Mouse (Mus musculus) CH12.LX (cell line): ENCODE measurements around the gene Ptov1. TPM values are rescaled to one million over a fixed set of nuclear protein-coding genes. Genes with fewer than 3 reads are reported as not detected.
A peak's percentile ranks its signal among the peaks of the same experiment; 100 is the strongest.

Experiments used
- DNase-seq: peaks from one replicate; pipeline ENCODE4 v3.0.0-alpha.2; 2013; ENCODE audit errors: extremely low read depth
- H3K27ac ChIP-seq: 2 replicates; pipeline ENCODE4 v1.5.1; 2012; ENCODE audit warnings: low read depth, mild to moderate bottlenecking, control low read depth, moderate library complexity; ENCODE audit not compliant: insufficient read depth
- H3K27me3 ChIP-seq: replicated peaks from 2 replicates; pipeline ENCODE3; 2012; ENCODE audit warnings: inconsistent platforms
- H3K36me3 ChIP-seq, 2 experiments: replicated peaks in 1 of 2; 2 replicates each; pipeline versions ENCODE3 to v1.6.1; 2012; ENCODE audit warnings: inconsistent platforms in 1 of 2, low read length in 1 of 2, mild to moderate bottlenecking in 1 of 2, mixed read lengths in 1 of 2, moderate library complexity in 1 of 2; ENCODE audit not compliant: control insufficient read depth in 1 of 2, insufficient read depth in 1 of 2
- H3K4me1 ChIP-seq, 2 experiments: 2 replicates each; pipeline ENCODE4 v1.6.1; 2012; ENCODE audit warnings: inconsistent platforms in 1 of 2, moderate library complexity in 1 of 2; ENCODE audit not compliant: insufficient read depth in 2 of 2, control insufficient read depth in 1 of 2
- H3K4me2 ChIP-seq: 2 replicates; pipeline ENCODE4 v1.6.1; 2012; ENCODE audit warnings: low read depth, mild to moderate bottlenecking, control low read depth; ENCODE audit not compliant: poor library complexity, insufficient read depth, severe bottlenecking
- H3K4me3 ChIP-seq, 3 experiments: fragments of 150-350 bp in 1 of 3; sonication (generic) in 1 of 3; replicated peaks in 1 of 3; 2 replicates each; pipeline versions ENCODE3 to v1.5.1; 2011 to 2012; ENCODE audit warnings: low read depth in 2 of 3, low read length in 2 of 3, mild to moderate bottlenecking in 2 of 3, moderate library complexity in 2 of 3, control low read depth in 1 of 3, improper control_type of control experiment in 1 of 3, inconsistent platforms in 1 of 3, mixed read lengths in 1 of 3; ENCODE audit not compliant: poor library complexity in 1 of 3
- H3K79me2 ChIP-seq: replicated peaks from 2 replicates; pipeline ENCODE4 v1.6.1; 2012; ENCODE audit warnings: mild to moderate bottlenecking, moderate library complexity; ENCODE audit not compliant: control insufficient read depth, poor library complexity, insufficient read depth, severe bottlenecking; ENCODE audit errors: extremely low read depth
- H3K9ac ChIP-seq: 2 replicates; pipeline ENCODE4 v1.6.1; 2012; ENCODE audit warnings: low read depth, mild to moderate bottlenecking, control low read depth, moderate library complexity; ENCODE audit not compliant: insufficient read depth
- H3K9me3 ChIP-seq: replicated peaks from 2 replicates; pipeline ENCODE3; 2012; ENCODE audit warnings: low read length, inconsistent platforms, mixed read lengths
- BHLHE40 ChIP-seq: IDR thresholded peaks from 2 replicates; pipeline ENCODE4 v1.6.1; 2011; ENCODE audit warnings: mild to moderate bottlenecking, low read depth, low read length, improper control_type of control experiment
- CHD1 ChIP-seq: IDR thresholded peaks from 2 replicates; pipeline ENCODE4 v1.6.1; 2012; ENCODE audit warnings: low read depth, low read length, improper control_type of control experiment, inconsistent platforms
- CHD2 ChIP-seq: IDR thresholded peaks from 2 replicates; pipeline ENCODE4 v1.6.1; 2011; ENCODE audit warnings: low read length, improper control_type of control experiment
- ELF1 ChIP-seq: IDR thresholded peaks from 2 replicates; pipeline ENCODE4 v1.6.1; 2014; ENCODE audit warnings: low read depth, mild to moderate bottlenecking, inconsistent platforms, low read length, improper control_type of control experiment
- EP300 ChIP-seq: IDR thresholded peaks from 2 replicates; pipeline ENCODE4 v1.6.1; 2011; ENCODE audit warnings: low read length, improper control_type of control experiment
- ETS1 ChIP-seq: conservative IDR thresholded peaks from 2 replicates; pipeline ENCODE4 v1.6.1; 2012; ENCODE audit warnings: low read depth, mild to moderate bottlenecking, inconsistent platforms, low read length, improper control_type of control experiment, moderate library complexity
- KAT2A ChIP-seq: IDR thresholded peaks from 2 replicates; pipeline ENCODE4 v1.6.1; 2012; ENCODE audit warnings: low read length, improper control_type of control experiment, inconsistent platforms; ENCODE audit not compliant: insufficient replicate concordance
- MAZ ChIP-seq: IDR thresholded peaks from 2 replicates; pipeline ENCODE4 v1.6.1; 2012; ENCODE audit warnings: low read depth, mild to moderate bottlenecking, inconsistent platforms, low read length, improper control_type of control experiment, moderate library complexity
- MXI1 ChIP-seq: IDR thresholded peaks from 2 replicates; pipeline ENCODE4 v1.6.1; 2011; ENCODE audit warnings: mild to moderate bottlenecking, low read depth, low read length, improper control_type of control experiment
- NELFE ChIP-seq: IDR thresholded peaks from 2 replicates; pipeline ENCODE4 v1.6.1; 2011; ENCODE audit warnings: low read depth, low read length, improper control_type of control experiment
- PAX5 ChIP-seq: IDR thresholded peaks from 2 replicates; pipeline ENCODE4 v1.6.1; 2012; ENCODE audit warnings: low read length, inconsistent platforms, mixed read lengths
- SIN3A ChIP-seq: IDR thresholded peaks from 2 replicates; pipeline ENCODE4 v1.6.1; 2012; ENCODE audit warnings: low read length, improper control_type of control experiment, inconsistent platforms
- TBP ChIP-seq: conservative IDR thresholded peaks from 2 replicates; pipeline ENCODE4 v1.6.1; 2011; ENCODE audit warnings: low read depth, low read length, improper control_type of control experiment
- TCF12 ChIP-seq: IDR thresholded peaks from 2 replicates; pipeline ENCODE4 v1.6.1; 2014; ENCODE audit warnings: low read depth, mild to moderate bottlenecking, inconsistent platforms, low read length, improper control_type of control experiment
- UBTF ChIP-seq: IDR thresholded peaks from 2 replicates; pipeline ENCODE4 v1.6.1; 2012; ENCODE audit warnings: low read depth, mild to moderate bottlenecking, inconsistent platforms, low read length, improper control_type of control experiment, moderate library complexity
- USF2 ChIP-seq: conservative IDR thresholded peaks from 2 replicates; pipeline ENCODE4 v1.6.1; 2011; ENCODE audit warnings: low read depth, low read length, improper control_type of control experiment
- ZC3H11A ChIP-seq: IDR thresholded peaks from 2 replicates; pipeline ENCODE4 v1.6.1; 2012; ENCODE audit warnings: low read depth, mild to moderate bottlenecking, inconsistent platforms, low read length, improper control_type of control experiment
- ZMIZ1 ChIP-seq: IDR thresholded peaks from 2 replicates; pipeline ENCODE4 v1.6.1; 2012; ENCODE audit warnings: low read depth, mild to moderate bottlenecking, inconsistent platforms, low read length, improper control_type of control experiment
- ZNF384 ChIP-seq: IDR thresholded peaks from 2 replicates; pipeline ENCODE4 v1.6.1; 2012; ENCODE audit warnings: low read depth, low read length, improper control_type of control experiment, inconsistent platforms
- dilution Hi-C: fragments of 300-500 bp; cut with MboI; formaldehyde crosslinking; loops from 2 replicates; pipeline ENCODE4 v1.14.3; 2020; ENCODE audit warnings: low sequenced_read_pairs; ENCODE audit not compliant: extremely low pct_unique_long_range_greater_than_20kb, extremely low pct_ligation_motif_present
- in situ Hi-C: fragments of 300-500 bp; cut with MboI; formaldehyde crosslinking; loops from 3 replicates; pipeline ENCODE4 v1.14.3; 2019; ENCODE audit warnings: low sequenced_read_pairs, low pct_ligation_motif_present, low pct_unique_long_range_greater_than_20kb, mixed read lengths
- polyA plus RNA-seq: library from polyadenylated mRNA; unstranded; fragments of >175 nt; gene quantifications from 2 replicates; pipeline ENCODE4 v1.2.1, GENCODE M21; 2012; ENCODE audit warnings: low read depth; ENCODE audit not compliant: insufficient read length
- total RNA-seq, 2 experiments: library from RNA; depleted of rRNA; stranded (reverse); fragments of 300-350 nt in 1 of 2; fragments of >200 nt in 1 of 2; gene quantifications; 2 replicates each; pipeline ENCODE4 v1.2.3; 2012 to 2014

Ptov1 gene
- total and polyA plus RNA-seq, 3 experiments: 5.7 to 21.0 (median 16.8) TPM

GRCm38 (mm10) chr7:44817441-44817840, 52.1 kb downstream of the Ptov1 start:
- peaks cover 73% of the 10 kb centered on the region for H3K79me2 ChIP-seq
- H3K4me3 ChIP-seq: peak overlapping the region; percentile 77 to 89 (median 86)
- dilution Hi-C loops (no loop called here), in situ Hi-C loops (no loop called here)
- H3K9ac ChIP-seq: peak overlapping the region; percentile 93
- H3K27me3 ChIP-seq: no peaks in the 10 kb centered on the region
- peaks cover 26 to 44% of the 10 kb centered on the region in 2 experiments for H3K4me1 ChIP-seq
- peak overlapping the region; percentile 97 for H3K27ac ChIP-seq
- 0 out of 2 replicates have a peak, but pooled peaks have one; percentile 10 for TF ChIP-seq SIN3A
- no peak for TF ChIP-seq KAT2A
- no peak for DNase-seq
- H3K4me2 ChIP-seq: peak overlapping the region; percentile 95
- peaks cover 27 to 57% of the 10 kb centered on the region in 2 experiments for H3K36me3 ChIP-seq
- H3K9me3 ChIP-seq: no peaks in the 10 kb centered on the region

- TF ChIP-seq ZC3H11A: no peak
- TF ChIP-seq PAX5: no peak
- TF ChIP-seq BHLHE40: no peak
- no peak for TF ChIP-seq ZNF384
- TF ChIP-seq TBP: no peak; the same call in 1 of the 2 replicates
- peak; percentile 59; the same call in 1 of the 2 replicates for TF ChIP-seq ZMIZ1
- peak; percentile 37; the same call in 1 of the 2 replicates for TF ChIP-seq TCF12
- no peak for TF ChIP-seq MAZ
- TF ChIP-seq NELFE: peak; percentile 77; the same call in 1 of the 2 replicates
- no peak for TF ChIP-seq ETS1
- TF ChIP-seq UBTF: 0 out of 2 replicates have a peak, but pooled peaks have one; percentile 42
- no peak for TF ChIP-seq EP300
- no peak for TF ChIP-seq USF2
- no peak for TF ChIP-seq ELF1
- no peak for TF ChIP-seq CHD2
- no peak for TF ChIP-seq MXI1
- TF ChIP-seq CHD1: no peak
- TF ChIP-seq, all 38 proteins: peak for 4
- Histone ChIP-seq H3K27ac (peak within 1 kb of the TSS; percentile 97), H3K27me3 (no peaks in the 10 kb centered on the region), H3K9me3 (no peaks in the 10 kb centered on the region), H3K4me1 (peaks cover 27 to 41% of the 10 kb centered on the region in 2 experiments), H3K4me2 (peak within 1 kb of the TSS; percentile 95), H3K4me3 (peak within 1 kb of the TSS; percentile 77 to 89 (median 86)), H3K79me2 (peaks cover 67% of the 10 kb centered on the region), H3K36me3 (peaks cover 36 to 64% of the 10 kb centered on the region in 2 experiments), H3K9ac (peak within 1 kb of the TSS; percentile 93)
- dilution Hi-C loops: no loop called here
- DNase-seq: no peak
- in situ Hi-C loops: no loop called here
Observed at GRCm38 (mm10) chr7:44816470-44817021, 53.0 kb downstream of the Ptov1 start, which contains the start of gene Atf5. Gene Atf5, minus strand, starts transcription at chr7:44816658.
